Mouse (Mus musculus): ENCODE measurements at regions not wholly inside any gene's neighbourhood (a gene's known extent, or its start where the extent isn't known, plus 50 kb on each side); places are given as distances from the start of the nearest gene placed in this dataset.

DNA sequence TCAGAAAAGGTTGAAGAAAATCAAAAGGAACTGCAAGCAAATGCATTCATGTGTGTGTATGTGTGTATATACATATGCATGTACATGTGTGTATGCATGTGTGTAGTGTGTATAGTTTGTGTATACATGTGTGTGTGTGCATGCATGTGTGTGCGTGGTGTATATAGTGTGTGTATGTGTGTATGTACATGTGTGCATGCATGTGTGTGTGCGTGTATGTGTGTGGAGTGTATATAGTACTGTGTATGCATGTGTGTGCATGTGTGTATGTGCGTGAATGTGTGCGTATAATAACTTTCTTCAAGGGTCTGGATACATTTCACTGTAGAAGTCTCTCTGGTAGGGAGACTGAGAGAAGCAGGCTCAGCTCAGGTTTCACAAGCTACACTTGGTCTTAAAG, 191.1 kb upstream of the Nt5c1b start:
- H3K36me3 ChIP-seq, result no peaks in the 10 kb centered on the region
- no peaks in the 10 kb centered on the region for H3K27me3 ChIP-seq (replicated peaks)
- WGBS, result 83% methylated on average over 4 of the region's 4 CpGs
- no peak for ATAC-seq
- H3K9me3 ChIP-seq, result no peaks in the 10 kb centered on the region
- no peak overlapping the region for H3K4me3 ChIP-seq (replicated peaks)
- H3K9ac ChIP-seq, result no peak overlapping the region
- H3K4me1 ChIP-seq (replicated peaks), result no peaks in the 10 kb centered on the region
- H3K4me2 ChIP-seq (replicated peaks), result no peak overlapping the region
- no peak overlapping the region for H3K27ac ChIP-seq

DNA sequence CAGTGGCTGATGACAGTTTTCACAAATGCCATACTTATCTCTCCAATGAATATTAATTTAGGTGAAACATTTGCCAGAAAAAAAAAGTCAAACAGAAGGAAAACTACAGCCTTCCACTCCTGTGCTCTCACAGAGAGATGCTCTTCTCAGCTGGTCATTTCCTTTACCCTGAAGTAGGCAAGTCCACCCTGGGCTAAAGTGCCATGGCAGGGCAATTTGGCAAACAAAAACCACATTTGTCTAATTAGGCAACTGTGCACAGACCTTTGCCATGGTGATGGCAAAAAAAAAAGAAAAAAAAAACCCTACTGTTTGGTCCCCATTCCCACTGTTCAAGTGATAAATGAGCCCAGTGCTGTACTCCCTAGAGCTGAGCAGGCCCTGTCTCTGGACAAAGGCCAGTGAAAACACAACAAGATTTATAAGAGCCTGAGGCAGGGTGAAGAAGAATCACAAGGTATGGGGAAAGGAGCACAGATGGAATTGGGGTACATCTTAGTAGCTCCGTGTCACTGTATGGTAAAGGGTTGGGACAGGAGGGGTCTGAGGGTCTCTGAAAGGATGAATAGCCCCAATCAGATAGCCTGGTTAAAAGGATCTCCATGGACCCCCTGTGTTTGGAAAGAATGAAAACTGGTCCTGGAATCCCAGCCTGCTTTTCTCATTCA, 190.5 kb upstream of the Nt5c1b start:
- H3K27me3 ChIP-seq (replicated peaks), result no peaks in the 10 kb centered on the region
- peak; percentile 51; the same call in 1 of the 2 replicates for ATAC-seq
- no peaks in the 10 kb centered on the region for H3K36me3 ChIP-seq
- no peak overlapping the region for H3K4me3 ChIP-seq (replicated peaks)
- no peaks in the 10 kb centered on the region for H3K9me3 ChIP-seq
- no peaks in the 10 kb centered on the region for H3K4me1 ChIP-seq (replicated peaks)
- no peak overlapping the region for H3K9ac ChIP-seq
- H3K4me2 ChIP-seq (replicated peaks), result no peak overlapping the region
- no peak overlapping the region for H3K27ac ChIP-seq
- 32% methylated on average over 1 of the region's 1 CpGs for WGBS

DNA sequence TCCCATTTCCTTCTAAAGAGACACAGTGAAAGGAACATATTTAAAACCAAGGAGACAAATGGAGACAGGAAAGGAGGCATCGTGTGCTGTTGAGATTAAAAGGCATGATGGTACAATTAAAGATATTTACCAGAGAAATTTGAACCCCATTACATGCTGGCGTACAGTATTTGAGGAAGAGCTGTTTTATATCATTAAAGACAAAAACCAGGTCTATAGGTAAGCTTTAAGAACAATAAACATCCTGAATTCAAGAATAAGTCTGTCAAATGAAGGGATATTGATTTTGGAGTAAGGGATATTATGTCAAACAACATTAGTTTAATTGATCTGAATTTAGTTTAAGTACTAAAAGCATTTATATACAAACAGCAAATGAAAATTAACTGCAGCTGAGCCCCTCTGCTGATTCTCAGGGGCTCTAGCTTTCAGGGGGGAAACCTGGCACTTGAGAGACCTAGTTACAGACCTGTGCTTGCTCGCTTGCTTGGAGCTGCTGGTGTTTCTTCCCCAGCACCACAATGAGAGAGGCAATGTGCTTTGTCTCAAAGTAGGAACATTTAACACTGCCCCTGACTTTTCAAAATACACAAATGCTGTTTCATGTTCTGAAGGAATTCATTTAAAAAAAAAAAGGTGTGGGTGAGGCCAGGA, 189.8 kb upstream of the Nt5c1b start:
- H3K9me3 ChIP-seq, result no peaks in the 10 kb centered on the region
- 40% methylated on average over 3 of the region's 3 CpGs for WGBS
- H3K4me3 ChIP-seq (replicated peaks), result no peak overlapping the region
- no peak overlapping the region for H3K27ac ChIP-seq
- no peaks in the 10 kb centered on the region for H3K4me1 ChIP-seq (replicated peaks)
- no peak overlapping the region for H3K9ac ChIP-seq
- peak; percentile 71 for ATAC-seq
- H3K27me3 ChIP-seq (replicated peaks), result no peaks in the 10 kb centered on the region
- H3K36me3 ChIP-seq, result no peaks in the 10 kb centered on the region
- H3K4me2 ChIP-seq (replicated peaks), result no peak overlapping the region

DNA sequence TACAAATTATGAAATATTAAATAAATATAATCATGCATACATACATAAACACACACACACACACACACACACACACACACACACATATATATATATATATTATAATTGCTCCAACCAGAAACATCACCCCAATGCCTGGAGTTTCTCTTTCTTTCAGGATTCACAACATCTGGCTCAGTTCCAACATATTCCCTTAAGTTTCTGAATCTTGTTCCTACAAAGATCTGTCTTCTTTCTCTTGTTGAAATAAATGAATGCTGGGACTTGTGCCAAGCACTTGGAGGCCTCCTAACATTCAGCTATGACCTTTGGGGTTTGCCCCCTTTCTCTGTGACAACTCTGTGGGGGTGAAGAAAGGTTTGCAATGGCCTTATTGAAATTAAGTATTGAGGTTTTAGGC, 187.2 kb upstream of the Nt5c1b start:
- Histone ChIP-seq H3K27ac (no peak overlapping the region), H3K4me2 (replicated peaks) (no peak overlapping the region)
- ATAC-seq, result no peak

DNA sequence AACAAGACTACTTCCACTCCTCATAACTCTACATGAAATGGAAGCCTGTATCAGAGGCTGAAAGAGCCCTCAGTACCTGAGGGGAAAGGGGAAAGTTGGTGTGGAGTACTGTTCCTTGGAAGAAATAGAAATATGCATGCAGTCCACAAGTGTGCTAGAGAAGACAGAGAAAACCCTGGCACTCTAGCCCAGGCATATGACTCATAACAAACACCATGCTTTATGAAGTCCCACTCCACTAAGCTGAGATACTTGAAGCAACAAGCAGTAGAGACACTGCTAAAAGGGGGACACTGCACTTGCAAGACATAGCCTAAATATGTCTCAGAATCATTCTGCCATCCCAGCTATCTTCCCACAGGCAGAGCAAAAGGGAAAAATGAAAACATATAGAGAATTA, 183.2 kb upstream of the Nt5c1b start:
- no peak overlapping the region for H3K9ac ChIP-seq
- no peak overlapping the region for H3K4me3 ChIP-seq (replicated peaks)
- H3K27ac ChIP-seq, result no peak overlapping the region
- no peak for ATAC-seq
- H3K4me1 ChIP-seq (replicated peaks), result no peaks in the 10 kb centered on the region
- H3K27me3 ChIP-seq (replicated peaks), result no peaks in the 10 kb centered on the region
- H3K9me3 ChIP-seq, result no peaks in the 10 kb centered on the region
- no peak overlapping the region for H3K4me2 ChIP-seq (replicated peaks)
- H3K36me3 ChIP-seq, result no peaks in the 10 kb centered on the region

More for the DNA sequence above, 187.2 kb upstream of the Nt5c1b start:
- no peaks in the 10 kb centered on the region for H3K36me3 ChIP-seq
- H3K4me1 ChIP-seq (replicated peaks), result no peaks in the 10 kb centered on the region
- no peak overlapping the region for H3K4me3 ChIP-seq (replicated peaks)
- H3K9ac ChIP-seq, result no peak overlapping the region
- H3K27me3 ChIP-seq (replicated peaks), result no peaks in the 10 kb centered on the region
- no peaks in the 10 kb centered on the region for H3K9me3 ChIP-seq

DNA sequence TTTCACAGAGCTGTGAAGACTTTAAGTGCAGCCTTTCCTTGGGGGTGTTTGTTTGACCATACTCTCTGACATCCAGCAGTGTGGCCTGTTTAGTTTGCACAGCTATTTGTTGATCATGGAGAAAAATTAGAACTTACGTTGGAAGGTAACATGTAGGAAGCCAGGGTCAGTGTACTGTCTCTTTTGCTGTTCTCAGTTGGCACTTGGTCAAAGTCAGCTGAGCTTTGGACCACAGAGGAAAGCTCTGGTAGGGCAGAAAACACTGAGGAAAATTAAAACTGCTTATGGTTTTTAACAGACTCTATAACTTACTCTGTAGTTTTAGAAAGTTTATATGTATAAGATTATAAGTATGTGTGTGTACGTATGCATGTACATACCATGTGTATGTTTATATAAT, 180.0 kb upstream of the Nt5c1b start:
- Histone ChIP-seq H3K4me2 (replicated peaks) (no peak overlapping the region), H3K4me1 (replicated peaks) (no peaks in the 10 kb centered on the region), H3K27me3 (replicated peaks) (no peaks in the 10 kb centered on the region), H3K36me3 (no peaks in the 10 kb centered on the region), H3K9me3 (no peaks in the 10 kb centered on the region), H3K9ac (no peak overlapping the region), H3K4me3 (replicated peaks) (no peak overlapping the region), H3K27ac (no peak overlapping the region)
- ATAC-seq, result no peak
- WGBS, result 79% methylated on average over 2 of the region's 2 CpGs

DNA sequence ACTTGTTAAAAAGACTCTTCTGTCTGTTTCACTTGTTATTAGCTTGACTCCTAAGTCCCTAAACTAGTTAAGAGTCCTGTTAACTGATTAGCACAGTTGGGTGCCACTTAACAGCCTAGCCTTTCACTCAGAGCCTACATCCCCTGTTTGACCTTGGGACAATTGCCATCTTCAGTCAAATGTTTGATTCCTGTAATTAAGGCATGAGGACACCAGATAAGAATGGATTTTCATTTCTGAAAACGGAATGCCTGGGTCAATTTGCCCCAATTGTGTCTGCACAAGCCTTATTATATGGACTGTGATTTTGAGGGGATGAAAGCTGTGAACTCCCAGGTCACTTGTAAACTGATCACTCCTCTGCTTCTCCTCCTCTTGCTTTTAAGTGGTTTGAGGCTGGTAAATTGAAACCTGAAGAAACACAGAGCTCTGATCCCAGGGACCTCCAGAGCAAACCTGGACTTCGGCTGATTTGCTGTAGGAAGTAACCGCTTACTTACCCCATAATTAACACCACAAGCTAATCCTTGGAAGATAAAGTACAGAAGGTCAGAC, 171.8 kb upstream of the Nt5c1b start:
- Histone ChIP-seq H3K36me3 (no peaks in the 10 kb centered on the region), H3K9ac (no peak overlapping the region), H3K4me1 (replicated peaks) (no peaks in the 10 kb centered on the region), H3K27ac (no peak overlapping the region), H3K9me3 (no peaks in the 10 kb centered on the region), H3K4me3 (replicated peaks) (no peak overlapping the region), H3K4me2 (replicated peaks) (no peak overlapping the region), H3K27me3 (replicated peaks) (no peaks in the 10 kb centered on the region)
- 35% methylated on average over 3 of the region's 3 CpGs for WGBS
- ATAC-seq, result no peak

DNA sequence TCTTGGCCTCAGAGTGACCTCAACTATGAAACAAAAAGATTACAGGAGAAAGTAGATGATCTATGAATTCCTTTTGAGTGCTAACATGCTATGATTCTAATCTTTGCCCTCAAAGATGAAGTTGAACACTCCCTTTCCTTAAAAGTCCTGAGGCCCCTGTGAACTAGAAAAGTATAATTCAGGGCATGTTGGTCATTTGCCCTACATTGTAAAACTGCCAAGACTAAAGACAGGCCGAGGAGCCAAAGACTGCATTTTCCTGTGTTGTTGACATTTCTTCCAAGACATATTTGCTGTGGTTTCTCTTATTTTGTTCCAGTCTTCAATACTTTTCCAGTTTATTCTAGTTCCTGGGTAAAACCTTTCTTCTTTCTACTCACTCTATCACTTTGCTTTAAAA, 159.9 kb upstream of the Nt5c1b start:
- no peak for ATAC-seq
- no peak overlapping the region for H3K4me3 ChIP-seq (replicated peaks)
- no peaks in the 10 kb centered on the region for H3K36me3 ChIP-seq
- H3K4me2 ChIP-seq (replicated peaks), result no peak overlapping the region
- no peaks in the 10 kb centered on the region for H3K27me3 ChIP-seq (replicated peaks)
- H3K9ac ChIP-seq, result no peak overlapping the region
- H3K27ac ChIP-seq, result no peak overlapping the region
- 23% methylated on average over 1 of the region's 1 CpGs for WGBS
- H3K4me1 ChIP-seq (replicated peaks), result no peaks in the 10 kb centered on the region
- H3K9me3 ChIP-seq, result no peaks in the 10 kb centered on the region

DNA sequence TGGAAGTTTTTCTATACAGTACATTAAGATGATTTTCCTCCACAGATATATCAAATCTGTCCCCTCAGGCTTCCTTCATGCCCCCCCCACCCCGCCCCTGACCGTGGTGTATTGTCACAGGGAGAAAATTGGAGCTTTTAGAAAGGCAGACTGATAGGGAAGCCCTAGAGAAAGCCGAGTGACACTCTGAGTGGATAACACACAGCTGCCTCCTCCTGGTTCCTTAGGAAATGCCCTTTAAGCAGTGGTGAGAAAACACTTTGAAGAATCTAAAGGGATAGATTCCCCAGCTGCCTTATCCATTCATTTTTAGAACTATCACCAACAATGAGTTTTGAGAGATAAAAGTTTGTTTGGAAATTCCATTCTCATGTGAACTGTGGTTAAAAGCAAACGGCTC, 147.0 kb upstream of the Nt5c1b start:
- 12% methylated on average over 4 of the region's 4 CpGs for WGBS
- H3K9me3 ChIP-seq, result no peaks in the 10 kb centered on the region

DNA sequence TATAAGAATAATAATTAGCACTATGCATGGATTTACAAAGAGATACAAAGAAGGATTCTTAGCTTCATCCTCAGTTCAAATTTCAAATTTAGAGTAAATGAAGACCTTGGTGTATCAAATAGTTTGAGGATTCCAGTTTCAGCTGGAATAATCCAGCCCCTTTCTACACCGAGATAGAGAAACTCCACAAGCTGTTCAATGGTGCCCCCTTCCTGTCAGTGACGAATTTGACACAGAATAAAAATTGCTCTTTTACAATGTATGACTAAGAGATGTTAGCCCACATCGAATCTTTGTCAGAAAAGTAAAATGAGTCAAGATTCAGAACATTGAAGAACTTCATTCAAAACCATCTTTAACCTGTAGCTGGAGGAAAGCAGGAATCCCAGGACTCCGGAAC, 145.9 kb upstream of the Nt5c1b start:
- Histone ChIP-seq H3K9ac (no peak overlapping the region), H3K4me2 (replicated peaks) (no peak overlapping the region), H3K36me3 (no peaks in the 10 kb centered on the region), H3K27me3 (replicated peaks) (no peaks in the 10 kb centered on the region), H3K4me3 (replicated peaks) (no peak overlapping the region), H3K9me3 (no peaks in the 10 kb centered on the region), H3K27ac (no peak overlapping the region), H3K4me1 (replicated peaks) (no peaks in the 10 kb centered on the region)
- 0 out of 2 replicates have a peak, but pooled peaks have one; percentile 36 for ATAC-seq
- 30% methylated on average over 4 of the region's 4 CpGs for WGBS

More for the DNA sequence above, 147.0 kb upstream of the Nt5c1b start:
- H3K4me3 ChIP-seq (replicated peaks), result no peak overlapping the region
- no peak overlapping the region for H3K9ac ChIP-seq
- no peak for ATAC-seq
- no peaks in the 10 kb centered on the region for H3K27me3 ChIP-seq (replicated peaks)
- H3K27ac ChIP-seq, result no peak overlapping the region
- H3K4me2 ChIP-seq (replicated peaks), result no peak overlapping the region
- H3K36me3 ChIP-seq, result no peaks in the 10 kb centered on the region
- no peaks in the 10 kb centered on the region for H3K4me1 ChIP-seq (replicated peaks)

DNA sequence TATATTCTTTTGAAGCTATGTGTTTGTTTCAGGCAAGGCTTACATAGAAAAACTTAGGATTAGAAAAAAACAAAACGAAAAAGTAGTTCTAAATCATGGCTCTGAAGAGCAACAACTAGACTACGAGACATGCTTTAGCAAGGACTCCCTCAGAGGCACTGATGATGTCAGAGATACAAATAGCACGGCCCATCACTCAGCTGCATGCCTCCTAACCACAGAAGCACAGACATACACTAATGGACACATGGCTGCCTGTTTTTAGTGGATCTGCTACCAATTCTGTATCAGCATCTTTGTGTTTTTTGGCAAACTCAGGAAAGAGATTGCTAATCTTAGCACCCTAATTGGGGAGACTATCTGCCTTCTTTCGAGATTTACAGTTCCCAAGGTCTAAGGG, 138.6 kb upstream of the Nt5c1b start:
- H3K27ac ChIP-seq, result no peak overlapping the region
- no peaks in the 10 kb centered on the region for H3K36me3 ChIP-seq
- H3K4me1 ChIP-seq (replicated peaks), result no peaks in the 10 kb centered on the region
- no peaks in the 10 kb centered on the region for H3K9me3 ChIP-seq
- no peak for ATAC-seq
- 46% methylated on average over 4 of the region's 4 CpGs for WGBS
- H3K4me3 ChIP-seq (replicated peaks), result no peak overlapping the region
- no peak overlapping the region for H3K4me2 ChIP-seq (replicated peaks)
- H3K27me3 ChIP-seq (replicated peaks), result no peaks in the 10 kb centered on the region
- no peak overlapping the region for H3K9ac ChIP-seq

DNA sequence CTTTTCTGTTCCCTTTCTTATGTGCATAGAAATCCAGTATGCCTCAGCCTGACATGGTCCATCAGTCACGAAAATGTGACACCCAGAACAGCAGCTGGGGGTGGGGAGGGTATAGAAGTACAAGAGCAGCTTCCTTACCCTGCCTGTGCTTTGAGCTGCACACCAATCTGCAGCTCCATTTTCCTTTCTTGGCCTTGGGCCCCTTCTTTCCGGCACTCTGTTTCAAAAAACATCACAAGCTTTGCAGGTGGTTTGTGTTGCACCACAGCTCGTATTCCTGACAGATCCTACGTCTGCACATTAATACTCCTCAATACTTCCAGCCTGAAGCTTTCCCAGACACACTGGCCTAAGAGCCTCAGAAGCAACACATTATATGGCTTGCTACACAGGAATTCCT, 138.1 kb upstream of the Nt5c1b start:
- Histone ChIP-seq H3K9ac (no peak overlapping the region), H3K36me3 (no peaks in the 10 kb centered on the region), H3K4me1 (replicated peaks) (no peaks in the 10 kb centered on the region), H3K4me3 (replicated peaks) (no peak overlapping the region), H3K27ac (no peak overlapping the region), H3K9me3 (no peaks in the 10 kb centered on the region), H3K4me2 (replicated peaks) (no peak overlapping the region), H3K27me3 (replicated peaks) (no peaks in the 10 kb centered on the region)
- no peak for ATAC-seq
- 46% methylated on average over 4 of the region's 4 CpGs for WGBS

DNA sequence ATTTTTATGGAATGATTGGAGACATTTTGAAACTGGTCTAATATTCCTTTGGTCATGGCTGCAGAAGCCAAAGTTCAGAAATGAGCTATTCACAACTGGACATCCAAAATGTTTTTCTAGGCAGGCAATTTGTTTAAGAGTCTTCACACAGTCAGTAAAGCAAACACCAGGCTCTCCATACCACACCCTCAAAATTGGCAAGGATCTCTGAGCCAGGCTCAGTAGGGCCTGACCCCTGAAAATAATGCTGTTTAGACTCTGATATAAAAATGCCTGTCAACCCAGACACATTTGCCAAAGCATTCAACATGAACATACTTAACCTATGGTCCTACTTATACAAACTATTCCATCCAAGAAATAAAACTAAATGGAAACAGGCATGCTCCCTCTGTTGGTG, 121.7 kb upstream of the Nt5c1b start:
- no peaks in the 10 kb centered on the region for H3K4me1 ChIP-seq (replicated peaks)
- no peaks in the 10 kb centered on the region for H3K27me3 ChIP-seq (replicated peaks)
- no peaks in the 10 kb centered on the region for H3K9me3 ChIP-seq
- H3K9ac ChIP-seq, result no peak overlapping the region
- no peak overlapping the region for H3K27ac ChIP-seq
- no peaks in the 10 kb centered on the region for H3K36me3 ChIP-seq
- H3K4me2 ChIP-seq (replicated peaks), result no peak overlapping the region
- H3K4me3 ChIP-seq (replicated peaks), result no peak overlapping the region
- ATAC-seq, result no peak

Measured in intestine, embryonic 15.5 days (tissue).